Mouse (Mus musculus): ENCODE data around the gene Frmpd1.

GRCm38 (mm10) chr4:45251265-45251664 lies 66.6 kb downstream of the Frmpd1 start:
- TF ChIP-seq CTCF (IDR thresholded peaks at IDR 0.05; ENCODE audit: control insufficient read depth, insufficient read depth, insufficient replicate concordance, low read depth, low read length): no peak
- no peak for TF ChIP-seq POLR2A (IDR thresholded peaks at IDR 0.05; ENCODE audit: control insufficient read depth, low read depth, low read length)
